Mouse (Mus musculus) lung, adult 2 months (tissue): ENCODE data around the gene Bcat1. TPM values are rescaled to one million over a fixed set of nuclear protein-coding genes. Genes with fewer than 3 reads are reported as not detected.

Experiments used
- DNase-seq: peaks from one replicate; pipeline ENCODE4 v3.0.0; 2022
- H3K4me1 ChIP-seq: fragments of 200-500 bp; 2 replicates; pipeline ENCODE4 v1.6.1; 2011; ENCODE audit warnings: low read length; ENCODE audit not compliant: control insufficient read depth, insufficient read depth
- H3K4me3 ChIP-seq: fragments of 200-500 bp; replicated peaks from 2 replicates; pipeline ENCODE3; 2011; ENCODE audit warnings: low read depth, mild to moderate bottlenecking, control low read depth, low read length; ENCODE audit errors: extremely low read depth
- CTCF ChIP-seq: fragments of 200-500 bp; IDR thresholded peaks from 2 replicates; pipeline ENCODE4 v1.5.1; 2011; ENCODE audit warnings: mild to moderate bottlenecking, low read length, control low read depth; ENCODE audit not compliant: insufficient read depth
- POLR2A ChIP-seq: fragments of 200-500 bp; IDR thresholded peaks from 2 replicates; pipeline ENCODE4 v1.6.1; 2011; ENCODE audit warnings: low read depth, mild to moderate bottlenecking, control low read depth, low read length, borderline replicate concordance; ENCODE audit errors: extremely low read depth
- WGBS: fragments of 180-500 bp; shearing (Covaris S2); methylation state at CpG from one replicate; pipeline ENCODE4 v1.1.7; 2018; 5-methylcytosine and 5-hydroxymethylcytosine counted together
- polyA plus RNA-seq: library from polyadenylated mRNA; depleted of rRNA; stranded (reverse); fragments of >200 nt; gene quantifications from 2 replicates; pipeline ENCODE4 v1.2.3, GENCODE M21; 2012

Gene Bcat1
- polyA plus RNA-seq, 1 experiment: 0.21 TPM

- Histone ChIP-seq H3K4me1 (no peaks in the 10 kb centered on the region), H3K4me3 (no peak overlapping the region)
- DNase-seq: no peak
- TF ChIP-seq POLR2A (no peak), CTCF (0 out of 2 replicates have a peak, but pooled peaks have one; percentile 4)
- 95% methylated on average over 2 of the region's 2 CpGs for WGBS
These were observed 61.0 kb downstream of the Bcat1 start for GRCm38 (mm10) chr6:145014944-145015343.

DNA sequence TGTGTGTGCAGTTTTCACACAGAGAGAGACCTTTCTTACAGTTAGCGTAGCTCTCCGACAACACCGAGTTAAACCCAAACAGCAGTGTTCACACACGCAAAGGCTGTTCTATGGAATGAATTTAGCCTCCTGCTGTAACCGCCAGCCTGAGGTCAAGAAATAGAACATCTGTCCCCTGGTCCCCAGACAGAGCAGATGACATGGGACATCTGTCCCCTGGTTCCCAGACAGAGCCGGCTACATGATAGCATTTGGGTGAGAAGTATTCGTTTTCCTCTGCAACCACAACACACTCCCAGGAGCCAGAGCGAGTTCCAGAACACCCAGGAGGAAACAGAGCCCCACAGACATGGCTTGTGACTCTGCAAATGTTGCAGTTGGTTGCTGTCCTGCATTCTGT, 63.3 kb downstream of the Bcat1 start:
- TF ChIP-seq CTCF (no peak), POLR2A (no peak)
- 68% methylated on average over 8 of the region's 8 CpGs for WGBS
- no peak for DNase-seq
- H3K4me3 ChIP-seq: no peak overlapping the region
- no peaks in the 10 kb centered on the region for H3K4me1 ChIP-seq

DNA sequence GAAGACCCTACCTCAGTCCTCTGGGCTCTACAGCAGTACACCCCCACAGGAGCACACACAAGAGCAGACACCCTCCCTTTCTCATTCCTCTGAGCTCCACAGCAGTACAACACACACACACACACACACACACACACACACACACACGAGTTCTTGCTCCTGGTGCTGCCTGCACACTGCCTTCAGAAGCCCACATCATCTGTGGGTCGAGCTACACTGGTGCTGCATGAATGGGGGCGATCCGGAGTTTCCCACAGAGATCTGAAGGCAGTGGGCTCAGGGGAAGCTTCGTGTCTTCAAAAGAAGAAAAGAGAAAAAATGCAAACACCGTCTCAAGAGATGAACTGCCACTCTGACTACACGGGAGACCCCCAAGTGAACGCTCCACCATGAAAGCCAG, 64.8 kb downstream of the Bcat1 start:
- H3K4me3 ChIP-seq: no peak overlapping the region
- no peak for TF ChIP-seq POLR2A
- TF ChIP-seq CTCF: no peak
- no peaks in the 10 kb centered on the region for H3K4me1 ChIP-seq
- DNase-seq: no peak
- 78% methylated on average over 8 of the region's 8 CpGs for WGBS

- DNase-seq: no peak
- H3K4me3 ChIP-seq: no peak overlapping the region
- 71% methylated on average over 8 of the region's 8 CpGs for WGBS
- H3K4me1 ChIP-seq: no peaks in the 10 kb centered on the region
- TF ChIP-seq CTCF (peak; percentile 31), POLR2A (no peak)
These were observed 65.8 kb downstream of the Bcat1 start for GRCm38 (mm10) chr6:145009859-145010818.

DNA sequence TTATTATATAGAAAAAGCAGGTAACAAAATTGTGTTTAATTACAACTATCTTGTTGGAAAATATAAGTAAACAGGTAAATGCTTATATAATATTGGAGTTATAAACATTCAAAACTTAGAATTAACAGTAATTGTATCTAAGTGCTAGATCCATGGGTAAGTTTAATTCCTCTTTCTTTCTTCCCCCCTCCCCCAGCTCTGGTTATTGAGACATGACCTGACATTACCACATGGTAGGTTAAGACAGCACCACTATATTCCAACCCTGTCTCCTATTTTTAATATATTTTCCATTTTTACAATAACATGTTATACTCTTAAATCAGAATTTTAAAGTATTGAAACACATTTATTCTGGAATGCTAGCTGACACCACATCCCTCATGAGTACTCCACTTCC, 72.5 kb downstream of the Bcat1 start:
- H3K4me3 ChIP-seq: no peak overlapping the region
- DNase-seq: no peak
- TF ChIP-seq CTCF (no peak), POLR2A (no peak)
- no peaks in the 10 kb centered on the region for H3K4me1 ChIP-seq

- no peak for TF ChIP-seq POLR2A
- TF ChIP-seq CTCF: no peak
- no peak for DNase-seq
- H3K4me3 ChIP-seq: no peak overlapping the region
- 65% methylated on average over 14 of the region's 14 CpGs for WGBS
- H3K4me1 ChIP-seq: no peaks in the 10 kb centered on the region
These were observed 73.7 kb downstream of the Bcat1 start for GRCm38 (mm10) chr6:145002094-145002936.

DNA sequence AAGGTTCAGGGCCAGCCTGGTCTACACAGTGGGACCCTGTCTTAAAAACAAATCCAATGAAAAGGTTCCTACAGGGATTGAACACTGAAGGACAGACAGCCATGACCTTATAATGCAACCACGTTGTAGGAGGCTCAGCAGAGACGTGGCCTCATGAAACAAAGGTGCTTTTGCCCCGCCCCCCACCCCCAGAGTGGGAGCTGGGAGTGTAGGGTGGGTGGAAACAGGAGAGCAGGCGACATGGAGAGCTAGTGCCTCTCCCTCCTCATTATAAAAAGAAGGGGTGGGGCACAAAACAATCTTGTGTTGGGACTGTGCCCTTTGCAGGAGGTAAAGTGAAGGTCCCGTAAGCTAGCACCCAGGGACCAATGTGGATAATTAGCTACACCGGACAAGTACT, 74.5 kb downstream of the Bcat1 start:
- 65% methylated on average over 6 of the region's 6 CpGs for WGBS
- TF ChIP-seq CTCF: no peak
- TF ChIP-seq POLR2A: no peak

DNA sequence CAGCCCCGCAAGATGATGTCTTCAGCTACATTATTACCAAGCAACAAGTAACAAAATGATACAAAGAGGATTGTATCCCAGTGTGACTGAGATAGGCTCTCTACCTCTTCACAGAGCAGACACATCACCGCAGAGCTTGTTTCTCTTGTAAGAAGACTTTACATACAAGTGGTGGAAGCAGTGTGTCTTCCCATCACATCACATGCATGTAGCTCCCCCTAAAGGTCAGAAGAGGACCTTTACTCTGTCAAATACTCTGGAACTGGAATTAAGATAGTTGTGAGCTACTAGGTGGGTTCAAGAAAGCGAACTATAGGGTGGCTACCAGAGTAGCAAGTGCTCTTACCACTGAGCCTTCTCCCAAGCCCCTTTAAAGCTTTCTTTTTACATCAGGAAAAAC, 78.8 kb downstream of the Bcat1 start:
- DNase-seq: no peak
- no peaks in the 10 kb centered on the region for H3K4me1 ChIP-seq
- H3K4me3 ChIP-seq: no peak overlapping the region

More for the DNA sequence above, 74.5 kb downstream of the Bcat1 start:
- Histone ChIP-seq H3K4me3 (no peak overlapping the region), H3K4me1 (no peaks in the 10 kb centered on the region)
- no peak for DNase-seq

GRCm38 (mm10) chr6:144992111-144992510, 83.9 kb downstream of the Bcat1 start:
- Histone ChIP-seq H3K4me3 (no peak overlapping the region), H3K4me1 (no peaks in the 10 kb centered on the region)
- no peak for DNase-seq
- 46% methylated on average over 3 of the region's 3 CpGs for WGBS
- TF ChIP-seq CTCF: no peak

More for the DNA sequence above, 78.8 kb downstream of the Bcat1 start:
- TF ChIP-seq CTCF: no peak
- TF ChIP-seq POLR2A: no peak
- WGBS: 82% methylated on average over 3 of the region's 3 CpGs
